Mouse (Mus musculus) liver, embryonic 15.5 days (tissue): ENCODE data around the gene Cnn2. TPM values are rescaled to one million over a fixed set of nuclear protein-coding genes. Genes with fewer than 3 reads are reported as not detected.

ENCODE experiments used
- ATAC-seq: fragments of 200-750 bp; cut with Nextera tagmentation; 2 replicates; pipeline ENCODE4 v1.8.0; 2017; ENCODE audit warnings: moderate number of reproducible peaks, mild to moderate bottlenecking, moderate library complexity; ENCODE audit not compliant: insufficient read depth
- H3K27ac ChIP-seq: fragments of 300-500 bp; sonication (generic); replicated peaks from 2 replicates; pipeline ENCODE4 v1.5.1; 2015; ENCODE audit warnings: mild to moderate bottlenecking, inconsistent platforms
- H3K27me3 ChIP-seq: fragments of 300-500 bp; sonication (generic); 2 replicates; pipeline ENCODE4 v1.6.1; 2015; ENCODE audit warnings: mild to moderate bottlenecking, inconsistent platforms
- H3K36me3 ChIP-seq: fragments of 300-500 bp; sonication (generic); replicated peaks from 2 replicates; pipeline ENCODE4 v1.6.1; 2015; ENCODE audit warnings: moderate library complexity, mild to moderate bottlenecking, inconsistent platforms
- H3K4me1 ChIP-seq: fragments of 300-500 bp; sonication (generic); replicated peaks from 2 replicates; pipeline ENCODE4 v1.6.1; 2015; ENCODE audit warnings: inconsistent platforms
- H3K4me2 ChIP-seq: fragments of 300-500 bp; sonication (generic); 2 replicates; pipeline ENCODE4 v1.6.1; 2015; ENCODE audit warnings: moderate library complexity, mild to moderate bottlenecking, inconsistent platforms
- H3K4me3 ChIP-seq: fragments of 300-500 bp; sonication (generic); replicated peaks from 2 replicates; pipeline ENCODE4 v1.5.1; 2015; ENCODE audit warnings: mild to moderate bottlenecking, inconsistent platforms
- H3K9ac ChIP-seq: fragments of 300-500 bp; sonication (generic); 2 replicates; pipeline ENCODE4 v1.6.1; 2015; ENCODE audit warnings: moderate library complexity, mild to moderate bottlenecking, inconsistent platforms
- H3K9me3 ChIP-seq: fragments of 300-500 bp; sonication (generic); replicated peaks from 2 replicates; pipeline ENCODE4 v1.6.1; 2016; ENCODE audit warnings: inconsistent platforms
- WGBS: fragments of 180-500 bp; shearing (Covaris S2); methylation state at CpG from one replicate; pipeline ENCODE4 v1.1.7; 2015; ENCODE audit warnings: mixed read lengths; ENCODE audit not compliant: insufficient replicate concordance; 5-methylcytosine and 5-hydroxymethylcytosine counted together
- polyA plus RNA-seq: library from polyadenylated mRNA; unstranded; fragments of >200 nt; fragmentation: Nextera tagmentation; extraction: Ambion mirVana; gene quantifications from 2 replicates; pipeline ENCODE4 v1.2.1, GENCODE M21; 2015

Cnn2 gene
- polyA plus RNA-seq, 1 experiment from 2014 or later, result 44.5 TPM

DNA sequence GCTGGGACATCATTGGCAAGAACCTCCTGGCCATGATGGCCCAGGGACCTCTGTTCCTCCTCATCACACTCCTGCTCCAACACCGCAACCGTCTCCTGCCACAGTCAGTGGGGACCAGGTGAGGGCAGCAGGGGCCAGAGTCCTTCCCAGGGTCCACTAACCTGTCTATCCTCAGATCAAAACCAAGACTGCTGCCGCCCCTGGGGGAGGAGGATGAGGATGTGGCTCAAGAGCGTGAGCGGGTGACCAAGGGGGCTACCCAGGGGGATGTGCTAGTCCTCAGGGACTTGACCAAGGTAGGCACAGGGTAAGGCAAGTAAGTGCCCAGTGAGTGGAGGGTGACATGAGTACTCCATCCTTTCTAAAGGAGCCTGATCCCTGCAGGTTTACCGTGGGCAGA is 23.4 kb downstream of the Cnn2 start:
- H3K9ac ChIP-seq, result no peak overlapping the region
- H3K4me3 ChIP-seq, result no peak overlapping the region
- peaks cover 90% of the 10 kb centered on the region for H3K36me3 ChIP-seq
- WGBS, result 92% methylated on average over 6 of the region's 6 CpGs
- ATAC-seq, result no peak
- H3K4me2 ChIP-seq, result no peak overlapping the region
- H3K4me1 ChIP-seq, result peaks cover 29% of the 10 kb centered on the region
- peaks cover 15% of the 10 kb centered on the region for H3K27me3 ChIP-seq
- no peak overlapping the region for H3K27ac ChIP-seq
- peaks cover 12% of the 10 kb centered on the region for H3K9me3 ChIP-seq

GRCm38 (mm10) chr10:80013609-80014008 is 25.2 kb downstream of the Cnn2 start:
- H3K27me3 ChIP-seq, result peaks cover 15% of the 10 kb centered on the region
- H3K27ac ChIP-seq, result no peak overlapping the region
- peaks cover 72% of the 10 kb centered on the region for H3K36me3 ChIP-seq
- H3K4me1 ChIP-seq, result peaks cover 40% of the 10 kb centered on the region
- no peak overlapping the region for H3K9ac ChIP-seq
- WGBS, result 77% methylated on average over 25 of the region's 25 CpGs
- no peak for ATAC-seq
- peaks cover 12% of the 10 kb centered on the region for H3K9me3 ChIP-seq
- H3K4me3 ChIP-seq, result no peak overlapping the region
- no peak overlapping the region for H3K4me2 ChIP-seq

GRCm38 (mm10) chr10:80014484-80015290 is 26.3 kb downstream of the Cnn2 start:
- 53% methylated on average over 28 of the region's 28 CpGs for WGBS
- H3K36me3 ChIP-seq, result peaks cover 61% of the 10 kb centered on the region
- H3K4me3 ChIP-seq, result no peak overlapping the region
- H3K4me1 ChIP-seq, result peaks cover 51% of the 10 kb centered on the region
- ATAC-seq, result no peak
- peaks cover 15% of the 10 kb centered on the region for H3K27me3 ChIP-seq
- no peak overlapping the region for H3K9ac ChIP-seq
- H3K4me2 ChIP-seq, result no peak overlapping the region
- H3K9me3 ChIP-seq, result peaks cover 12% of the 10 kb centered on the region
- H3K27ac ChIP-seq, result 0 out of 2 replicates have a peak overlapping the region, but pooled peaks have one; percentile 14

DNA sequence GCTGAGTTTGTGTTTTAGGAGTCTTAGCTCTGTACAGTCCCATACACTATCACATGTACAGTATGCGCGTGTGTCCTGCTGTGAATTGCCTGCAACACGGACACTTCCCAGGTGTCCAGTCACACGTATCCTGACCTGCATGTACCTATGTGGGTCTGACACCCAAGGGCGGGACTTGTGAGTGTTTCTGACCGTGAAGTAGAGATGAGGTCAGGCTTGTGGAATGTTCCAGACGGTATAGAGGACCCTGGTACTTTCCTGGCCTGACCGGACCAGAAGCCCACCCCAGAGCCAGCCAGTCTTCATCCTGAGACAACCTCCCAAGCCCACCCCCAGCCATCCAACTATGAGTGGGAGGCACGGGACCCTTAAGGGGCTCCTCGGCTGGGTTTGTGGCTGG is 27.2 kb downstream of the Cnn2 start:
- peak overlapping the region; percentile 84 for H3K27ac ChIP-seq
- peaks cover 6% of the 10 kb centered on the region for H3K9me3 ChIP-seq
- 82% methylated on average over 10 of the region's 10 CpGs for WGBS
- H3K36me3 ChIP-seq, result peaks cover 53% of the 10 kb centered on the region
- no peak overlapping the region for H3K9ac ChIP-seq
- no peak for ATAC-seq
- no peak overlapping the region for H3K4me3 ChIP-seq
- H3K4me1 ChIP-seq, result peaks cover 59% of the 10 kb centered on the region
- H3K4me2 ChIP-seq, result 0 out of 2 replicates have a peak overlapping the region, but pooled peaks have one; percentile 77
- peaks cover 15% of the 10 kb centered on the region for H3K27me3 ChIP-seq

- Histone ChIP-seq H3K27ac (peak within 1 kb of the TSS; percentile 84), H3K27me3 (peaks cover 15% of the 10 kb centered on the region), H3K9me3 (no peaks in the 10 kb centered on the region), H3K9ac (peak within 1 kb of the TSS; percentile 57), H3K4me3 (peak within 1 kb of the TSS; percentile 61), H3K4me2 (peak within 1 kb of the TSS; percentile 77), H3K4me1 (peaks cover 63% of the 10 kb centered on the region), H3K36me3 (peaks cover 53% of the 10 kb centered on the region)
- ATAC-seq, result peak; percentile 68
- WGBS, result 13% methylated on average over 11 of the region's 11 CpGs
Observed at GRCm38 (mm10) chr10:80016511-80016910, 28.1 kb downstream of the Cnn2 start, which contains the start of gene Arhgap45. TSS of gene Arhgap45 (plus strand) at chr10:80016653.

DNA sequence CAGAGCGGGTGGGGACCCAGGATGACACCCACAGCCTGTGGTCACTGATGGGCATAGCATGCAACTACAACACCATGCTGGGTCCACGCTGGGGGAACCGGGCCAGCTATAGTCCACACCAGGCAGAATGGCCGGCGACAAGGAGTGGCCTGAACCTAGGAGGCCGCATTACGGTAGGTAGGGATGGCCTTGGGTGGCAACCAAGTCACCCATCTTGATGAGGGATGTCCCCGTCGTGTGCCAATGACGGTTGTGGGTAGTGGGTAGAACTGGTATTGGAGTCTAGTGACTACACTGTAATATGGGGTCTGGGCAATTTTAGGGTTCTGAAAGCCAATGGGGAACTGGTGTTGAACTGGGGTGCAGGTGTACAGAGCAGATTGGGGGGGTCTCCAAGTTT is 28.5 kb downstream of the Cnn2 start:
- Histone ChIP-seq H3K4me1 (peaks cover 63% of the 10 kb centered on the region), H3K27ac (peak overlapping the region; percentile 84), H3K4me2 (peak overlapping the region; percentile 77), H3K36me3 (peaks cover 53% of the 10 kb centered on the region), H3K9ac (peak overlapping the region; percentile 57), H3K27me3 (peaks cover 15% of the 10 kb centered on the region), H3K9me3 (no peaks in the 10 kb centered on the region), H3K4me3 (peak overlapping the region; percentile 61)
- peak; percentile 19 for ATAC-seq
- 17% methylated on average over 10 of the region's 10 CpGs for WGBS

DNA sequence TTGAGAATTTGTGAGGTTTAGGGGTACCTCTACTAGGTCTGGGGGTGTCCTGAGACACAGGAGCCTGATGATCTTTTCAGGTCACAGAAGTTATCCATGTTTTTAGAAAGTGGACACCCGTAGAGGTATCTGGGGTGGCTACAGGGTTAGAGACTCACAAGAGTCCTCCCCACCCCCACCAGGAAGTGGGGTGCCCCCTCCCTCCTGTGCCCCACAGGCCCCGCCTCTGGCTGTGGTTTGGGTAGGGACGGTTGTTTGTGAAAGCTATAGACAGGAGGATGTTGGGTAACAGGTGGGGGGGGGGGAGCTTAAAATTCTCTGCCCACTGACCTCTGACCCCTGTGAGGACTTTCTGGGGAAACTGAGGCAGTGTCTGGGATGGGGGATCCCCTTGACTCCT is 29.0 kb downstream of the Cnn2 start:
- no peaks in the 10 kb centered on the region for H3K9me3 ChIP-seq
- peak overlapping the region; percentile 77 for H3K4me2 ChIP-seq
- peak overlapping the region; percentile 61 for H3K4me3 ChIP-seq
- peaks cover 63% of the 10 kb centered on the region for H3K4me1 ChIP-seq
- peak overlapping the region; percentile 57 for H3K9ac ChIP-seq
- peak; percentile 45 for ATAC-seq
- WGBS, result 10% methylated on average over 3 of the region's 3 CpGs
- H3K36me3 ChIP-seq, result peaks cover 53% of the 10 kb centered on the region
- peak overlapping the region; percentile 84 for H3K27ac ChIP-seq
- H3K27me3 ChIP-seq, result peaks cover 15% of the 10 kb centered on the region

- H3K4me3 ChIP-seq, result peak overlapping the region; percentile 61
- peak overlapping the region; percentile 57 for H3K9ac ChIP-seq
- H3K27ac ChIP-seq, result peak overlapping the region; percentile 84
- no peaks in the 10 kb centered on the region for H3K9me3 ChIP-seq
- 24% methylated on average over 14 of the region's 14 CpGs for WGBS
- peaks cover 51% of the 10 kb centered on the region for H3K36me3 ChIP-seq
- no peak for ATAC-seq
- H3K4me1 ChIP-seq, result peaks cover 63% of the 10 kb centered on the region
- peaks cover 15% of the 10 kb centered on the region for H3K27me3 ChIP-seq
- H3K4me2 ChIP-seq, result peak overlapping the region; percentile 77
Observed at GRCm38 (mm10) chr10:80017771-80018170, 29.4 kb downstream of the Cnn2 start.

GRCm38 (mm10) chr10:80018739-80019297 is 30.4 kb downstream of the Cnn2 start:
- Histone ChIP-seq H3K4me1 (peaks cover 68% of the 10 kb centered on the region), H3K36me3 (peaks cover 44% of the 10 kb centered on the region)
- peak; percentile 57 for ATAC-seq

GRCm38 (mm10) chr10:80019471-80020131 is 31.2 kb downstream of the Cnn2 start:
- 0 out of 2 replicates have a peak overlapping the region, but pooled peaks have one; percentile 15 for H3K9ac ChIP-seq
- H3K36me3 ChIP-seq, result peaks cover 37% of the 10 kb centered on the region
- 0 out of 2 replicates have a peak, but pooled peaks have one; percentile 23 for ATAC-seq
- peak overlapping the region; percentile 81 for H3K27ac ChIP-seq
- WGBS, result 58% methylated on average over 20 of the region's 20 CpGs
- 0 out of 2 replicates have a peak, but pooled peaks cover 3% of the 10 kb centered on the region for H3K27me3 ChIP-seq
- peak overlapping the region; percentile 77 for H3K4me2 ChIP-seq
- H3K4me1 ChIP-seq, result peaks cover 69% of the 10 kb centered on the region
- no peaks in the 10 kb centered on the region for H3K9me3 ChIP-seq
- H3K4me3 ChIP-seq, result peak overlapping the region; percentile 42

More at GRCm38 (mm10) chr10:80018739-80019297, 30.4 kb downstream of the Cnn2 start:
- H3K27ac ChIP-seq, result peak overlapping the region; percentile 81
- WGBS, result 3% methylated on average over 15 of the region's 15 CpGs
- H3K27me3 ChIP-seq, result peaks cover 11% of the 10 kb centered on the region
- H3K9me3 ChIP-seq, result no peaks in the 10 kb centered on the region
- peak overlapping the region; percentile 15; the same call in 1 of the 2 replicates for H3K9ac ChIP-seq
- H3K4me2 ChIP-seq, result peak overlapping the region; percentile 77
- H3K4me3 ChIP-seq, result peak overlapping the region; percentile 42

- Histone ChIP-seq H3K9me3 (no peaks in the 10 kb centered on the region), H3K4me3 (no peak overlapping the region), H3K9ac (no peak overlapping the region), H3K4me1 (peaks cover 71% of the 10 kb centered on the region), H3K27me3 (no peaks in the 10 kb centered on the region), H3K27ac (no peak overlapping the region; the same call in 1 of the 2 replicates), H3K36me3 (peaks cover 31% of the 10 kb centered on the region), H3K4me2 (no peak overlapping the region)
- WGBS, result 77% methylated on average over 11 of the region's 11 CpGs
- ATAC-seq, result no peak
Observed at GRCm38 (mm10) chr10:80020191-80020590, 31.8 kb downstream of the Cnn2 start.
